Mouse (Mus musculus): Measurements from ENCODE around the gene Cox8a. TPM values are rescaled to one million over a fixed set of nuclear protein-coding genes. Genes with fewer than 3 reads are reported as not detected.

Cox8a gene
- polyA plus RNA-seq, 1 experiment from 2014 or later, result 1,050 TPM

GRCm38 (mm10) chr19:7165509-7166199 is 51.8 kb downstream of the Cox8a start:
- peak; percentile 32 for ATAC-seq (ENCODE audit: low FRiP score, low read depth)
- H3K9ac ChIP-seq, result peak overlapping the region; percentile 69
- peak overlapping the region; percentile 66 for H3K4me3 ChIP-seq
- H3K9me3 ChIP-seq, result no peaks in the 10 kb centered on the region
- 0% methylated on average over 60 of the region's 105 CpGs for WGBS
- H3K27me3 ChIP-seq, result 0 out of 2 replicates have a peak, but pooled peaks cover 13% of the 10 kb centered on the region
- peak overlapping the region; percentile 6 for H3K27ac ChIP-seq (replicated peaks)
- peak overlapping the region; percentile 91 for H3K4me2 ChIP-seq
- H3K4me1 ChIP-seq (replicated peaks), result peaks cover 29% of the 10 kb centered on the region
- H3K36me3 ChIP-seq, result no peaks in the 10 kb centered on the region

Other genes starting within 250 kb of the Cox8a start
- 210 and 211 TPM in 2 replicates for gene Ppp1r14b, start 242.6 kb downstream of the Cox8a start, polyA plus RNA-seq (2015; fragmentation: Nextera tagmentation; extraction: Ambion mirVana)
- 13.6 and 14.0 TPM in 2 replicates for gene Plcb3, start 241.1 kb downstream of the Cox8a start, polyA plus RNA-seq (2015; fragmentation: Nextera tagmentation; extraction: Ambion mirVana)
- gene Fkbp2, start 237.1 kb downstream of the Cox8a start, polyA plus RNA-seq (2015; fragmentation: Nextera tagmentation; extraction: Ambion mirVana), result 147 and 160 TPM in 2 replicates
- 63.9 and 67.5 TPM in 2 replicates for gene Vegfb, start 230.0 kb downstream of the Cox8a start, polyA plus RNA-seq (2015; fragmentation: Nextera tagmentation; extraction: Ambion mirVana)
- gene Dnajc4, start 225.0 kb downstream of the Cox8a start, polyA plus RNA-seq (2015; fragmentation: Nextera tagmentation; extraction: Ambion mirVana), result 23.7 and 24.2 TPM in 2 replicates
- gene Nudt22, start 221.5 kb downstream of the Cox8a start, polyA plus RNA-seq (2015; fragmentation: Nextera tagmentation; extraction: Ambion mirVana), result 22.8 and 23.9 TPM in 2 replicates
- gene Trpt1, start 221.5 kb downstream of the Cox8a start, polyA plus RNA-seq (2015; fragmentation: Nextera tagmentation; extraction: Ambion mirVana), result 21.5 and 21.8 TPM in 2 replicates
- gene Fermt3, start 198.1 kb downstream of the Cox8a start, polyA plus RNA-seq (2015; fragmentation: Nextera tagmentation; extraction: Ambion mirVana), result 4.5 and 5.2 TPM in 2 replicates
- gene Stip1, start 177.6 kb downstream of the Cox8a start, polyA plus RNA-seq (2015; fragmentation: Nextera tagmentation; extraction: Ambion mirVana), result 218 and 229 TPM in 2 replicates
- 5.5 and 6.1 TPM in 2 replicates for gene Macrod1, start 160.8 kb downstream of the Cox8a start, polyA plus RNA-seq (2015; fragmentation: Nextera tagmentation; extraction: Ambion mirVana)
- 9.8 and 11.1 TPM in 2 replicates for gene Flrt1, start 111.9 kb downstream of the Cox8a start, polyA plus RNA-seq (2015; fragmentation: Nextera tagmentation; extraction: Ambion mirVana)
- gene Otub1, start 11.3 kb downstream of the Cox8a start, polyA plus RNA-seq (2015; fragmentation: Nextera tagmentation; extraction: Ambion mirVana), result 233 and 239 TPM in 2 replicates
- 62.2 and 66.2 TPM in 2 replicates for gene Naa40, start 23.6 kb upstream of the Cox8a start, polyA plus RNA-seq (2015; fragmentation: Nextera tagmentation; extraction: Ambion mirVana)
- gene Rcor2, start 49.7 kb upstream of the Cox8a start, polyA plus RNA-seq (2015; fragmentation: Nextera tagmentation; extraction: Ambion mirVana), result 24.0 and 32.1 TPM in 2 replicates
- gene Mark2, start 124.2 kb upstream of the Cox8a start, polyA plus RNA-seq (2015; fragmentation: Nextera tagmentation; extraction: Ambion mirVana), result 49.5 and 52.5 TPM in 2 replicates
- 28.9 and 32.2 TPM in 2 replicates for gene Spindoc, start 165.4 kb upstream of the Cox8a start, polyA plus RNA-seq (2015; fragmentation: Nextera tagmentation; extraction: Ambion mirVana)
- 15.3 and 17.2 TPM in 2 replicates for gene 2700081O15Rik, start 200.0 kb upstream of the Cox8a start, polyA plus RNA-seq (2015; fragmentation: Nextera tagmentation; extraction: Ambion mirVana)